8 mouse cellular contexts compared by ENCODE assay signal in genomic region chr16:93615118-93615870, GRCm38 (mm10). TPM values are rescaled to one million over a fixed set of nuclear protein-coding genes. Genes with fewer than 3 reads are reported as not detected.
A peak's percentile ranks its signal among the peaks of the same experiment; 100 is the strongest.
DNase-seq lines count a peak whose midpoint lies in the region; ATAC-seq lines count a peak whose summit lies in the region.

No protein-coding gene starts in this region.

- peak; percentile 41 for DNase-seq in ovary, postnatal 10 days (ENCODE audit: low spot score)
- no peak for DNase-seq in ovary, adult 18-20 months (ENCODE audit: low spot score)
- DNase-seq in adrenal gland, postnatal 10 days = peak; percentile 87
- DNase-seq in embryonic facial prominence, embryonic 10.5 days (ENCODE audit: low spot score) = peak; percentile 69
- peak; percentile 52 for DNase-seq in liver, embryonic 11.5 days (ENCODE audit: low spot score)
- peak; percentile 65 for DNase-seq in retina, postnatal 1 day
- DNase-seq in urinary bladder, postnatal 14 days (ENCODE audit: low spot score) = peak; percentile 82

- no peaks in the 10 kb centered on the region for H3K4me1 ChIP-seq in embryonic facial prominence, embryonic 10.5 days
- H3K4me1 ChIP-seq in intestine, embryonic 16.5 days (ENCODE audit: control insufficient read depth, insufficient read depth, low read length) = no peaks in the 10 kb centered on the region
- H3K4me1 ChIP-seq in liver, embryonic 11.5 days (replicated peaks; ENCODE audit: control insufficient read depth, insufficient read depth, low read length) = no peaks in the 10 kb centered on the region

- no peak overlapping the region for H3K27ac ChIP-seq in embryonic facial prominence, embryonic 10.5 days (replicated peaks)
- H3K27ac ChIP-seq in intestine, embryonic 16.5 days (ENCODE audit: low read length) = no peak overlapping the region
- H3K27ac ChIP-seq in liver, embryonic 11.5 days (ENCODE audit: low read depth, low read length) = no peak overlapping the region

- no peaks in the 10 kb centered on the region for H3K27me3 ChIP-seq in embryonic facial prominence, embryonic 10.5 days (replicated peaks; ENCODE audit: low read depth, poor library complexity, severe bottlenecking)
- no peaks in the 10 kb centered on the region for H3K27me3 ChIP-seq in intestine, embryonic 16.5 days (replicated peaks; ENCODE audit: control insufficient read depth, insufficient read depth, low read length)
- H3K27me3 ChIP-seq in liver, embryonic 11.5 days (replicated peaks; ENCODE audit: control insufficient read depth, insufficient read depth, low read length) = no peaks in the 10 kb centered on the region

- H3K9me3 ChIP-seq in embryonic facial prominence, embryonic 10.5 days = no peaks in the 10 kb centered on the region
- no peaks in the 10 kb centered on the region for H3K9me3 ChIP-seq in intestine, embryonic 16.5 days (ENCODE audit: control insufficient read depth, low read length)
- H3K9me3 ChIP-seq in liver, embryonic 11.5 days (ENCODE audit: control insufficient read depth, low read length) = no peaks in the 10 kb centered on the region

- H3K36me3 ChIP-seq in embryonic facial prominence, embryonic 10.5 days (replicated peaks) = peaks cover 22% of the 10 kb centered on the region
- H3K36me3 ChIP-seq in intestine, embryonic 16.5 days (ENCODE audit: control insufficient read depth, insufficient read depth, low read length) = no peaks in the 10 kb centered on the region
- peaks cover 2% of the 10 kb centered on the region; the same call in 1 of the 2 replicates for H3K36me3 ChIP-seq in liver, embryonic 11.5 days (ENCODE audit: control insufficient read depth, insufficient read depth, low read length)

- no peak overlapping the region for H3K9ac ChIP-seq in intestine, embryonic 16.5 days (ENCODE audit: low read depth, low read length)
- H3K9ac ChIP-seq in liver, embryonic 11.5 days (ENCODE audit: low read depth, low read length) = no peak overlapping the region

- 39% methylated on average over 5 of the region's 5 CpGs for WGBS in embryonic facial prominence, embryonic 10.5 days
- 33% methylated on average over 5 of the region's 5 CpGs for WGBS in intestine, embryonic 16.5 days
- whole genome bisulfite sequencing in liver, embryonic 11.5 days = 28% methylated on average over 5 of the region's 5 CpGs

- H3K4me2 ChIP-seq in intestine, embryonic 16.5 days (ENCODE audit: low read depth, low read length) = no peak overlapping the region
- H3K4me2 ChIP-seq in liver, embryonic 11.5 days = no peak overlapping the region

- no peak overlapping the region for H3K4me3 ChIP-seq in embryonic facial prominence, embryonic 10.5 days
- H3K4me3 ChIP-seq in intestine, embryonic 16.5 days (ENCODE audit: low read length) = no peak overlapping the region
- no peak overlapping the region for H3K4me3 ChIP-seq in liver, embryonic 11.5 days (ENCODE audit: low read depth, low read length)

- peak; percentile 92 for ATAC-seq in intestine, embryonic 16.5 days
- no peak for ATAC-seq in liver, embryonic 11.5 days (replicated peaks; ENCODE audit: low FRiP score)

RNA-seq across cellular contexts. Expression of gene Cbr1, which starts 9.6 kb away (rescaled TPM):
- 100 to 1,000 TPM; 126 to 131 TPM for total RNA-seq in adrenal gland, postnatal 10 days (2021)
- 97.5 and 111 TPM in 2 replicates for polyA plus RNA-seq in embryonic facial prominence, embryonic 10.5 days (2016; fragmentation: Nextera tagmentation; extraction: Ambion mirVana)
- polyA plus RNA-seq in intestine, embryonic 16.5 days (2015; fragmentation: Nextera tagmentation; extraction: Ambion mirVana) = 159 and 167 TPM in 2 replicates
- polyA plus RNA-seq in liver, embryonic 11.5 days (2014; fragmentation: Nextera tagmentation; extraction: Ambion mirVana) = 44.3 and 49.3 TPM in 2 replicates

RNA-seq across cellular contexts. Expression of gene Setd4, which starts 11.4 kb away (rescaled TPM):
- 1 to 10 TPM; 8.6 to 8.8 TPM for total RNA-seq in adrenal gland, postnatal 10 days (2021)
- 15.6 and 17.7 TPM in 2 replicates for polyA plus RNA-seq in embryonic facial prominence, embryonic 10.5 days (2016; fragmentation: Nextera tagmentation; extraction: Ambion mirVana)
- polyA plus RNA-seq in intestine, embryonic 16.5 days (2015; fragmentation: Nextera tagmentation; extraction: Ambion mirVana) = 8.3 and 9.7 TPM in 2 replicates
- 11.1 and 13.4 TPM in 2 replicates for polyA plus RNA-seq in liver, embryonic 11.5 days (2014; fragmentation: Nextera tagmentation; extraction: Ambion mirVana)

RNA-seq across cellular contexts. Expression of gene Gm5678, which starts 12.6 kb away (rescaled TPM):
- total RNA-seq in adrenal gland, postnatal 10 days (2021) = 1 to 10 TPM; 7.5 TPM
- polyA plus RNA-seq in embryonic facial prominence, embryonic 10.5 days (2016; fragmentation: Nextera tagmentation; extraction: Ambion mirVana) = not detected in 2 replicates
- polyA plus RNA-seq in intestine, embryonic 16.5 days (2015; fragmentation: Nextera tagmentation; extraction: Ambion mirVana) = not detected in 2 replicates
- polyA plus RNA-seq in liver, embryonic 11.5 days (2014; fragmentation: Nextera tagmentation; extraction: Ambion mirVana) = not detected in 2 replicates
